Mouse (Mus musculus) ES-Bruce4 (cell line): ENCODE measurements around the gene Wnt10a. TPM values are rescaled to one million over a fixed set of nuclear protein-coding genes. Genes with fewer than 3 reads are reported as not detected.

ENCODE experiments used
- H3K27ac ChIP-seq: 2 replicates; pipeline ENCODE4 v1.5.1; 2012; ENCODE audit warnings: low read length, inconsistent platforms; ENCODE audit not compliant: insufficient read depth
- H3K27me3 ChIP-seq: 2 replicates; pipeline ENCODE4 v1.6.1; 2012; ENCODE audit warnings: mild to moderate bottlenecking, low read length, inconsistent platforms; ENCODE audit not compliant: control insufficient read depth, poor library complexity, insufficient read depth, severe bottlenecking
- H3K36me3 ChIP-seq: 2 replicates; pipeline ENCODE4 v1.6.1; 2012; ENCODE audit warnings: inconsistent platforms, mild to moderate bottlenecking, low read length, moderate library complexity; ENCODE audit not compliant: control insufficient read depth, poor library complexity, insufficient read depth, severe bottlenecking
- H3K4me1 ChIP-seq: one replicate; pipeline ENCODE4 v1.8.1; 2011; ENCODE audit warnings: low read length; ENCODE audit not compliant: control insufficient read depth, insufficient read depth
- H3K4me3 ChIP-seq: 2 replicates; pipeline ENCODE4 v1.5.1; 2011; ENCODE audit warnings: low read depth, mild to moderate bottlenecking, low read length
- H3K9ac ChIP-seq: 2 replicates; pipeline ENCODE4 v1.6.1; 2012; ENCODE audit warnings: low read depth, mild to moderate bottlenecking, inconsistent platforms; ENCODE audit not compliant: poor library complexity, severe bottlenecking
- H3K9me3 ChIP-seq: replicated peaks from 2 replicates; pipeline ENCODE4 v1.6.1; 2012; ENCODE audit warnings: mild to moderate bottlenecking, low read length, inconsistent platforms; ENCODE audit not compliant: control insufficient read depth, poor library complexity, insufficient read depth, severe bottlenecking
- CTCF ChIP-seq: IDR thresholded peaks from one replicate; pipeline ENCODE4 v1.8.1; 2011; ENCODE audit warnings: low read depth, low read length
- EP300 ChIP-seq: IDR thresholded peaks from 2 replicates; pipeline ENCODE4 v1.6.1; 2011; ENCODE audit warnings: low read depth, low read length; ENCODE audit not compliant: insufficient read depth
- POLR2A ChIP-seq: IDR thresholded peaks from one replicate; pipeline ENCODE4 v1.8.1; 2011; ENCODE audit warnings: low read length; ENCODE audit not compliant: insufficient read depth
- polyA plus RNA-seq: library from polyadenylated mRNA; stranded (reverse); fragments of >200 nt; gene quantifications from 2 replicates; pipeline ENCODE4 v1.2.4, GENCODE M21; 2011; ENCODE audit warnings: low read depth; ENCODE audit not compliant: missing spikeins, insufficient read depth, insufficient read length

Wnt10a gene
- polyA plus RNA-seq, 1 experiment: 0.79 TPM

- Histone ChIP-seq H3K4me3 (no peak overlapping the region), H3K27ac (no peak overlapping the region), H3K9me3 (no peaks in the 10 kb centered on the region), H3K9ac (no peak overlapping the region), H3K36me3 (no peaks in the 10 kb centered on the region), H3K4me1 (peaks cover 2% of the 10 kb centered on the region), H3K27me3 (peaks cover 12% of the 10 kb centered on the region)
- TF ChIP-seq POLR2A (no peak), EP300 (no peak), CTCF (no peak)
These were observed 1.2 kb upstream of the Wnt10a start for GRCm38 (mm10) chr1:74790095-74790494.

- Histone ChIP-seq H3K4me3 (no peak overlapping the region), H3K27ac (no peak overlapping the region), H3K36me3 (no peaks in the 10 kb centered on the region), H3K9ac (no peak overlapping the region), H3K9me3 (no peaks in the 10 kb centered on the region), H3K27me3 (peaks cover 12% of the 10 kb centered on the region), H3K4me1 (peaks cover 2% of the 10 kb centered on the region)
- TF ChIP-seq EP300 (no peak), POLR2A (no peak), CTCF (no peak)
These were observed 1.7 kb downstream of the Wnt10a start for GRCm38 (mm10) chr1:74792831-74793660.

- peaks cover 2% of the 10 kb centered on the region for H3K4me1 ChIP-seq
- H3K27me3 ChIP-seq: peaks cover 13% of the 10 kb centered on the region
- H3K9me3 ChIP-seq: no peaks in the 10 kb centered on the region
- peak overlapping the region; percentile 54 for H3K4me3 ChIP-seq
- TF ChIP-seq CTCF (no peak), POLR2A (no peak)
- H3K27ac ChIP-seq: no peak overlapping the region
- H3K36me3 ChIP-seq: no peaks in the 10 kb centered on the region
- peak overlapping the region; percentile 63 for H3K9ac ChIP-seq
These were observed 3.3 kb downstream of the Wnt10a start for GRCm38 (mm10) chr1:74794487-74795144.

GRCm38 (mm10) chr1:74795145-74795529, 3.8 kb downstream of the Wnt10a start:
- Histone ChIP-seq H3K27me3 (peaks cover 16% of the 10 kb centered on the region), H3K9me3 (no peaks in the 10 kb centered on the region), H3K9ac (peak overlapping the region; percentile 63), H3K27ac (no peak overlapping the region), H3K4me3 (peak overlapping the region; percentile 54), H3K4me1 (peaks cover 2% of the 10 kb centered on the region), H3K36me3 (no peaks in the 10 kb centered on the region)
- TF ChIP-seq EP300 (no peak), CTCF (no peak), POLR2A (no peak)

GRCm38 (mm10) chr1:74797459-74797858, 6.1 kb downstream of the Wnt10a start:
- Histone ChIP-seq H3K9ac (no peak overlapping the region), H3K4me3 (no peak overlapping the region), H3K9me3 (no peaks in the 10 kb centered on the region), H3K27ac (no peak overlapping the region), H3K27me3 (peaks cover 10% of the 10 kb centered on the region), H3K36me3 (no peaks in the 10 kb centered on the region), H3K4me1 (peaks cover 2% of the 10 kb centered on the region)
- TF ChIP-seq EP300 (no peak), CTCF (no peak), POLR2A (no peak)

GRCm38 (mm10) chr1:74800424-74800888, 9.1 kb downstream of the Wnt10a start:
- Histone ChIP-seq H3K27ac (no peak overlapping the region), H3K4me3 (peak overlapping the region; percentile 36), H3K27me3 (0 out of 2 replicates have a peak, but pooled peaks cover 6% of the 10 kb centered on the region), H3K36me3 (no peaks in the 10 kb centered on the region), H3K9me3 (no peaks in the 10 kb centered on the region), H3K4me1 (peaks cover 2% of the 10 kb centered on the region), H3K9ac (peak overlapping the region; percentile 24; the same call in 1 of the 2 replicates)
- TF ChIP-seq CTCF (no peak), POLR2A (no peak), EP300 (no peak)
